Mouse (Mus musculus): ENCODE measurements around the gene Upk1a.

- TF ChIP-seq CTCF (IDR thresholded peaks at IDR 0.05; ENCODE audit: extremely low read depth, insufficient read depth, low read length) (no peak), POLR2A (IDR thresholded peaks at IDR 0.05; ENCODE audit: extremely low read depth, insufficient read depth, low read length) (no peak)
These were observed 1.8 kb upstream of the Upk1a start for GRCm38 (mm10) chr7:30614454-30614853.
